Mouse (Mus musculus) megakaryocyte, embryonic 14.5 days (primary cell): ENCODE measurements around the gene Timm10b.

Experiments
- FLI1 ChIP-seq: IDR thresholded peaks from 2 replicates; pipeline ENCODE4 v1.6.1; 2012; ENCODE audit warnings: low read length, inconsistent platforms, mixed read lengths
- GATA1 ChIP-seq: IDR thresholded peaks from 3 replicates; pipeline ENCODE4 v1.6.1; 2012; ENCODE audit warnings: mixed read lengths, low read length, inconsistent platforms, borderline replicate concordance

DNA sequence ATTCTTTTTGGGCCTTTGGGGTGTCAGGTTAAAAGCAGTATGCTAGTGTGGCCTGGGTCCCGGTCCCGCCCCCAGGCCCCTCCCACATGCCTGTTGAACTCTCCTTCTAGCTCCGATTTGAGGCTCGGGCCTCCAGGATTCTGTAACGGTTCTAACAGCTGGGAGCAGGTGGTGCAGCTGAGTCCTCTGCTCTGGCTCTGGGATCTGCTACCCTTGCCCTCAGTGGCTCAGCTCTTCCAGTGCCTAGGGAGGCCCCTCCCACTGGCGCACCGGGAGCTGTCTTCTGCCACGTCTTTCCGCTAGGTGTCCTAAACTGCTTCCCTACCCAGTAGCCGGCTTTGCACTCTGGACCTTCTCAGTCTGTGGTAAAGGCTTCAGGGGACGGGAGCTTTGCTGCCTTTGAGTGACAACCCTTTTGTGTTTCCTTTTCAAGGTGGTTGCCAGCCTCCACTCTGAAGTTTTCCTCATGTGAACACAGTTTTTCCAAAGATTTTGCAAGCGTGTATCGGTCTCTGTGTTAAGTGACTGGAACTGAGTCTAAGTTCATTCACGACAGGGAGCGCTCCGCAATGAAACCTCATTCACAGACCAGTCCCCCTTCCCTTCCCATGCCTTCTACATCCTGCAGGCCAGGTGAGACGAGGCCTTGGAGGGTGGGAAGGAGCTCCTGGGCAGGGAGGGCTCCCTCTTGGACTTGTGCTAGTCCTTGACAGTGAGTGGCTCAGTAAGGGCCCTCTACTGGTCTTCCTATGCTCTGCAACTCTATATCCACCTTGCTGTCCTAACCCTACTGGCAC lies 11.0 kb downstream of the Timm10b start, which contains the start of gene Dnhd1:
- TF ChIP-seq FLI1 = no peak
- no peak for TF ChIP-seq GATA1
